Mouse (Mus musculus) kidney, postnatal 14 days (tissue): ENCODE measurements around the gene Ccdc92b.

Source experiments
- DNase-seq: peaks from one replicate; pipeline ENCODE4 v3.0.0; 2022; ENCODE audit warnings: mixed read lengths

The Ccdc92b gene

DNA sequence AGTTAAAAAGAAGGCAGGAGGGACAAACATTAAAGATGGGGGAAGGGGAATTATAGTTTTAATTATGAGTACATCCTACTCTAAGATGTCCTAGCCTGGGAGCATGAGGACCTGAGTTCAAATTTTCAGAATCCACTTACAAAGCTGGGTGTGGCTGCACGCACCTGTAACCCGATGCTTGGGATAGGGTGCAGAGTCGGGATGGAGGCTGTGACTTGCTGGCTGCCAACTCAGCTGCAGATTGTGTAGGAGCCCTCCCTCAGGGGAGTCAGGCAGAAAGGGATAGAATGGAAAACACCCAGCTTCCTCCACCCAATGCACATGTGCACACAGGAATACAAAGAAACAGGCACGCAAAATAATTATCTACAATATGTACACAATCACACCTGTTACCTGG lies 6.0 kb upstream of the Ccdc92b start:
- no peak for DNase-seq

DNA sequence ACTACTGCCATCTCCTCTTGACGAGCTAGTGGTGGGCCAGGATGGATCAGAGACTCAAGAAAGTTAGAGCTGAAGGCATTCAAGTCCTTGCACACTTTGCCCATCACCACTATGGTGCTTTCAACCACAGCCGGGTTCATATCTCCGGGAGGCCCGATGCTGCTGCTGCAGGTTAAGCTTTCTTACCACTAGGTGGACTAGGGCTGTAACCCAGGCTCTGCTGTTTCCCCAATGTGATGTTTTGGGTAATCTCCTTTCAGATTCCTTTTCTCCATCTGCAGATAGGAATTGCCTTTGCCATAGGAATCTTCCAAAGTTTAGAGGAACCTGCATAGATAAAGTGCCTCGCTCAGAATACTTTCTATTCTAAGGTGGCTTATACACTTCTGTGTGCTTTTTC lies 3.8 kb upstream of the Ccdc92b start:
- DNase-seq: no peak

DNA sequence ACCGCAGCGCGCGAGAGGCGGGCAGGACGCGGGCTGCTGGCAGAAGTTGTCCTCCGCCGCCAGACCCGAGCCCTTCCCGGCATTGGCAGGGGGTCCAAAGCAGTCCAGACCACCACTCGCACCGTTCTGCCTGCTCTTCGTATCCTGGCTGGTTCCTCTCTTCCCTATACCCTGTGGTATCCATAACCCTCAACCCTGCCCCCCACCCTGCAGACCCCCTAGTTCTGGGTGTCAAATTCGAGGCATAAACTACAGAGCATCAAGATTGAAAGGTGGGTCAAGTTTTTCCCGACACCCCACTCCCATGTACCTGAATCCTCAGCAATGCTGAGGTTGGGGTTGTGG lies 523 bp downstream of the Ccdc92b start:
- no peak for DNase-seq

DNA sequence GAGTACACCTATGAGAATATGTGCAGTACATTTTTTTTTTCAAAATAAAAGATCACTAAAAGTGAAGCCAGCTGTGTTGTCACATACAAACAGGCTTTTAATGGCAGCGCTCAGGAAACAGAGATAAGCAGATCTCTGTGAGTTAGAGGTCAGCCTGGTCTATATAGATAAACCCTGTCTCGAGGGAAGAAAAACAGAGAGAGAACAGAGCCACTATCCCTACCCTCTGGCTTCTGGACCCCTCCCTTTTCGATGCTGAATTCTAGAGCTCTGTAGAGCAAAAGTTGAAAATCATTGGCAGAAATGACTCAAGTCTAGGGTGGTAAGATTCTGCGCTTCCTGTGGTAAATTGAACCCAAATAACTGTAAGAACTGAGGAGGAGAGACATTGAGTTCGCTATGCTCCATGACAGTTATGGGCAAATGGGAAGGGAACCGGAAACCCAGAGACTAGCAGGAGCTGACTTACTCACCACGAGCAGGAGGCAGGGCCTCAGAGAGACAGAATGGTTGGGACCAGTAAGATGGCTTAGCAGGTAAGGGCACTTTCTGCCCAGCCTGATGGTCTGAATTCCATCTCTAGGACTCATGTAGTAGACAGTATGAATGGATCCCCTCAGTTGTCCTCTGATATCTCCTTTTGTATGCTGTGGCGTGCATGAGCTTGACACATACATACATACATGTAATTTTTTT lies 2.7 kb downstream of the Ccdc92b start:
- DNase-seq: no peak

DNA sequence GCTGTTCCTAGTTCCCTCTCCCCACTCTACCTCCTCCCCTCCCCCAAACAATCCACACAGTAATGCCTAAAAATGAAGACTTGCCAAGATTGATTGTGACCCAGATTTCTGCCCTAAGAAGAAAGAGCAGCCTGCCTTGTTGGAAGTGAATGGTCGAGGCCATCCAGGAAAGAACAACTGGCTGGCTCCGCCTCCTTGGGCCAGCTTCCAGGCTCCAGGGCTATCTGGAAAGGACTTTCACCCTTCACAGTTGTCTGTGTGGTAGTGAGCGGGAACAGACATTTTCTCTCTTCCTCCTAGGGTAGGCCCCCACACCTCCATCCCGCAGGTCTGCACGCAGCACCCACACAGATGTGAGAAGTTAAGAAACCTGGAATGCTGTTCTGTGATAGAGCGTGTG lies 4.3 kb downstream of the Ccdc92b start:
- peak; percentile 79 for DNase-seq

DNA sequence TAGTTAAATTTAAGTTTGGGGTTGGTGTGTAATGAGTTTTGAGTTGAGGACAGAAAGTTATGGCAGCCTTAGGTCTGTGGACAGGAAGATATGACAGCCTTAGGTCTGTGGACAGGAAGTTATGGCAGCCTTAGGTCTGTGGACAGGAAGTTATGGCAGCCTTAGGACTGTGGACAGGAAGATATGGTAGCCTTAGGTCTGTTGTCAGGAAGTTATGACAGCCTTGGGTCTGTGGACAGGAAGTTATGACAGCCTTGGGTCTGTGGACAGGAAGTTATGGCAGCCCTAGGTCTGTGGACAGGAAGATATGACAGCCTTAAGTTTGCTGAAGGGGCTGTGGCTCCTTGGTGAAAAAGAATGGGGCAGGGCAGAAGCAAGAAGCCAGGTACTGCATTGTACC lies 5.9 kb downstream of the Ccdc92b start:
- DNase-seq: no peak

DNA sequence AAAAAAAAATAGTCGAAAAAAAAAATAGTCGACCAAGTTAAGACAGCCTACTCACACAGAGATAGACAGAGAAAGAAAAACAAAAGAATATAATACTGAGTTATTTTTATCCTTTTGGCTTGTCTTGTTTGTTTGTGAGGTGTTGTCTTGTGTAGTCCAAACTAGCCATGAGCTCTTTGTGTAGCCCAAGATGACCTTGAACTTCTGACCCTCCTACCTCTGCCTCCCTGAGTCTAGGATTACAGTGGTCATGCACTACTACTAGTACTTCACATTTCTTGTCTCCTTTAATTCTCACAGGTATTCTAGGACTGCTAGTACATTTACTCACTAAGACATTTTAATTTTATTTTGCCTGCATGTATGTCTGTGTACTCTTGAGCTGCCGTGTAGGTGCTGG lies 8.1 kb downstream of the Ccdc92b start:
- DNase-seq: no peak

- no peak for DNase-seq
Measured at GRCm38 (mm10) chr11:74631880-74632789, 12.7 kb downstream of the Ccdc92b start.

GRCm38 (mm10) chr11:74634490-74635275 lies 15.3 kb downstream of the Ccdc92b start:
- peak; percentile 81 for DNase-seq

GRCm38 (mm10) chr11:74637486-74637885 lies 18.1 kb downstream of the Ccdc92b start:
- DNase-seq: no peak

DNA sequence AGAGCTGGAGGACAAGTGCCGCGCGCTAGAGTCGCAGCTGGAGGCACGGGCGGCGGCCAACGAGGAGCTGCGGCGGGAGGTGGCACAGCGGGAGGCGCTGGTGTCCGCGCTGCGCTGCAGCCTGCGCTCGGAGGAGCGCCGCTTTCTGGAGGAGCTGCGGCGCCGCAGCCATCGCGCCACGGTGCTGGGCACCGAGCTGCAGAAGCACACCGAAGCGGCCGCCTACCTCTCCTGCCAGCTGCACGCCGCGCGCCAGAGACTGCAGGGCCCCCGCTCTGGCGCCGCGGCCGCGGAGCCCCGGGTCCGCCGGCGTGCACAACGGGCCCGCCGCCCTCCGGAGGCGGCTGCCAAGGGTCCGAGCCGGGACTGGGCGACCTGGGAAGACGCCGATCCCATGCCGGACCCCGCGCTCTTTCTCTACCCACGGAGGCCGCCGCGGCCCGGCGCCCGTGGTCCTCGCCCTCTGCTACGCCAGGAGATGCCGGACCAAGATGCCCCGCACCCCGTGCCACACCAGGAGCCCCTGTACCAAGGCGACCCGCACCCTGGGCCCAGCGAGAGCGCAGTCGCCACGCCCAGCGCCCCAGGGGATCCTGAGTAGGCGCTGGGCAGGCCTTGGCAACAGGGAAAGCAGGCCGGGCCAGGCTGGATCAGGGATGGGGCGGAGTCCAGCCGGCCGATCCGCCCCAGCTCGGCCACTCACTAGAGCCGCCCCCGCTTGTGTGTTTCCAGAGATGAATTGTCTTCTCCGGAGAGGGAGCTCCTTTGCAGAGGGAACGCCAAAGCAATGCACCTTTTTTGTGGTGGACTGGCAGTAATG lies 18.8 kb downstream of the Ccdc92b start:
- DNase-seq: peak; percentile 90

GRCm38 (mm10) chr11:74638791-74639411 lies 19.5 kb downstream of the Ccdc92b start:
- no peak for DNase-seq

DNA sequence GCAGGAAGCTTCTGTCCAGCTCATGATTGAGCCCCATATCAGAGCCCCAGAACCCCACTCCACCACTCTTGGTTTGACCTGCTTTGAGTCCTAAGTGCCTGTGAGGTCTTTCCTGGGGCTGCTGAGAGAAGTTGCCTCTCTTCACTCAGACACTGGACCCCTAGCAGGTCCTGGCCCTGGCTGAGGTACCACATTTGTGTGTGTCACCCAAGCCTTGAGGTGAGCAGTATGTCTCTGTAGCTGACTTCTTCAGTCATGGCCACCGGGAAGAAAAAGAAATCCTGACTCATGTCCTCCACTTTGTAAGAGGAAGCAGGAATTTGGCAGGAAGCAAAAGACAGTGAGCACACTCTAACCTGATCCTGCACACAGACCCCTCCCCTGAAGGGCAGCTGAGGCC lies 20.2 kb downstream of the Ccdc92b start:
- DNase-seq: no peak

DNA sequence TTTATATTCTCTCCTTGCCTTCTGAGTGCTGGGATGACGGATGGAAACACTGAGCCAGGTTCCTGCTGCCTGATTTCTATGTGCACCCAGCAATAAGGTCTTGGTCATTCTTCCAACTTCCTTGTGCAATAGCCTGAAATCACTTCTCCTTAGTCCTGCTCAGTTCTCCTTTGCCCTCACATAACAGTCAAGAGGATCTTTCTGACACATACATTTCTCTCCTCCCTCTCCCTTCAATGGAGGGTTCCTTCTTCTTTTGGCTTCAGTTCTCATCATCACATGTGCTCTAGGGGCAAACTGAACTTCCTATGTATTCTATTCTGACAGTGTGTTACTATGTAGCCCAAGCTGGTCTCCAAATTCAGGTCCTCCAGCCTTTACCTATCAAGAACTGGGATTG lies 28.6 kb downstream of the Ccdc92b start:
- no peak for DNase-seq

GRCm38 (mm10) chr11:74648676-74649075 lies 29.3 kb downstream of the Ccdc92b start:
- DNase-seq: no peak

DNA sequence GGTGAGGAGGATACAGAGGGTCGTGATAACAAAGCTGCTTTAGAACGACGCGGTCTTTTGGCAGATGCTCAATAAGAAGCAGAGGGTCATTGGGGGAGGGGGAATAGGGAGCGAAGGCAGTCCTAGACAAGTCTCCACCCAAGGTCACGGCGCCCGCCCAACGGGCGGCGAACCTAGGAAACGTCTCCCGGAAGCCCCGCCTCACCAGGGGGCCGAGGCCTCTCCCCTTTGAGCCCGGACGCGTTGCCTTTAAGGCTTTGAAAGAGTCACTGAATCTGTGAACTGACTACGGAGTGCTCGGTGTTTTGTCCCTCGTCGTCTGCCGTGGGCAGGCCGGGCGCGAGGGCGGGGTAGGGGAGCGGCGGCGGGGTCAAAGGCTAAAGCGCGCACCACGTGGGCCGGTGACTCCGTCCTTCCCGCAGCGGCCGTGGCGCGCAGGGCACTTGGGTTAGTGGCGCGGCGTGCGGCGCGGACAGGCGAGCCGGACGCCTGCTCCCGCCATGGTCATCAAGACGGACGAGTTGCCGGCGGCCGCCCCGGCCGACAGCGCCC lies 29.8 kb downstream of the Ccdc92b start, which contains the start of gene Cluh:
TSS of gene Cluh (plus strand) at position 401 of the 552 bp plus-strand sequence.
- peak; percentile 98 for DNase-seq

GRCm38 (mm10) chr11:74649647-74650551 lies 30.5 kb downstream of the Ccdc92b start:
- peak; percentile 87 for DNase-seq

GRCm38 (mm10) chr11:74650576-74651100 lies 31.2 kb downstream of the Ccdc92b start:
- DNase-seq: no peak

DNA sequence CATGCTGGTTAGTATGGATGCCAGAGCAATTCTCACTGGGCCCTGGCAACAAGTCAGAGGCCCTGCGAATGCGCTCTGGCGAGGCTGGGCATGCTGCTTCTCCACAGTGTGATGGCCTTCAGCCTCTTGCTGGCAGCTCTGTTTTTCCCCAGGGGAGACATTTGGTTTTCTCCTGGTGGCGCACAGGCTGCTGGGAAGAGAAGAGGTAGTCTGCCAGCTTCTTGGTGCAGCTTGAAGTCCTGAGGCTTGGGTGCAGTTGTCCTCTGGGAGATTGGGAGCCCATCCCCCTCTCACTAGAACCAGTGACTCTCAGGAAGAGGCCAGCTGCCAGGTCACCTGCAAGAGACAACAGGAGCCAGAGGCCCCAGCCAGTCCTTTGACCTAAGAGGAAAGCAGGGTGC lies 33.4 kb downstream of the Ccdc92b start:
- peak; percentile 65 for DNase-seq

DNA sequence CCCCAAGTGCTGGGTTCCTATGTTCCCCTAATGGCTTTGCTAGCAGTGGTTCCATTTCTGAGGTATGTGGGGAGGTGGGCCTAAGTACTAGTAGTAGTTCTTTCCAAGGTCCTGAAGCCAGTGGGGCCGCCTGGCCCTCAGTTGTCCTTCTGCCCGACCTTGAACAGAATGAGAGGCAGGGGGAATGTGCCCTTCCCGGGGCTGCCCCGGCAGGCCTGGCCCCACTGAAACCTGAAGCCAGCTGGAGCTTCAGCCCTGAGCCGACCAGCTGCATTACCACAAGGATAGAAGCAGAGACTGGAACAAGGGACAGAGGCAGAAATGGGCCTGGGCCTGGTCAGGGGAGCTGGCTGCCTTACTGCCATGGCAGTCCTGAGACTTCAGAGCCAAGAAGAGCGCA lies 34.0 kb downstream of the Ccdc92b start:
- peak; percentile 44 for DNase-seq
